Mouse (Mus musculus) retina, embryonic 14.5 days (tissue): ENCODE measurements at regions not wholly inside any gene's neighbourhood (a gene's known extent, or its start where the extent isn't known, plus 50 kb on each side); places are given as distances from the start of the nearest gene placed in this dataset.
A peak's percentile ranks its signal among the peaks of the same experiment; 100 is the strongest.
"Not testable (repeated sequence)": the region's sequence is repeated elsewhere in the genome, so short reads cannot be mapped to it uniquely, and the experiment has no call there.

Experiments
- DNase-seq: peaks from one replicate; pipeline ENCODE4 v3.0.0-alpha.2; 2015; ENCODE audit warnings: low spot score

DNA sequence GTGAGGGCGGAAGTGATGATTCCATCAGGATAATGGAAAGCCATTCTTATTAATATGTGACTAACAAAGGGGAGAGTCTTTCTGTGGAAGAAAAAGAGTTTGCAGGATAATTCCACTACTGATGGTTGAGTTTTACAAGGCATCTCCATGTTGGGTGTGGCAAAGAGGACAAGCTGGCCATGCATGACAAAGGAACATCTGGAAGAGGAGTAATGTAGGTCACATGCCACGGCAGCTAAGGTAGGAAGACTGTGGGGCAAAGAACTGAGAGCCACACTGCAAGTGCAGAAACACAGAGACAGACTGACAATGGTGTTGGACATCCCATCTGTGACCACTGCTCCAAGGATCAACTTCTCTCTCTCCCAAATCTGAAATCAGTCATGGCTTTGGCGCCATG is 196.4 kb upstream of the Gdi2 start:
- DNase-seq = no peak

DNA sequence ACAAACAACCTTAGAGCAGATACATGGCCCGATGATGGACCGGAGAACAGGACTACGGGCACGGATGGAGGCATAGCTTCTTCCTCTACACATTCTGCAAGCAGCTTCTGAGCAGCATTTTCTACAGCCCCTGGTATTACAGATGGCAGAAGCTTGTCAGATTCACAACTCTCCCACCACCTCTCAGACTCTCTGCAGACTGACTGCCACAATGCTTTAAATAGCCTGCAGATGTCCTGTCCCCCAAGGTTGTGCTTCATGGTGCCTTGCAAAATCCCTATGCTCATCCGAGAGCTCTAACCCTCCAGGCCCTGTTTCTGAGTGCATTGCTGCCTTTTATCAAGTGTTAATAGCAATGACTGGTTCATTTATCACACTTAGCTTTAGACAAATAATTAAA is 194.3 kb upstream of the Gdi2 start:
- no peak for DNase-seq

DNA sequence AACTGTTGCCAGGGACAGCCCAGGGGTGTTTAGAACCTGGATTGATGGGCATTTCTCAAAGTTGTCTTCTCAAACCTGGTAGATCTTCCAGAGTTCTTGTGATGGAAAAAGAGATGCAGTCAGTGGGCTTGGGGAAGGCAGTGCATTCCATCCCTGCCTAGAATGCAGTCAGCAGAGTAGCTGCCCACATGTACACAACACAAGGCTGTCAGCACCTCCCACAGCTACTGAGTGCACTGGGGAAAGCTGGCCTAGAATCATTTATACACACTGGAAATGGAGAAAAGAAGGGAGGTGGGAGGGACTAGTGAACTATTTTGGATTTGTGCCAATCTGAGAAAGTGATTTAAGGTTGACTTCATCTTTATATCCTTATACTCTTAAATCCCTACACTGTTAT is 183.0 kb upstream of the Gdi2 start:
- not testable (repeated sequence) for DNase-seq

DNA sequence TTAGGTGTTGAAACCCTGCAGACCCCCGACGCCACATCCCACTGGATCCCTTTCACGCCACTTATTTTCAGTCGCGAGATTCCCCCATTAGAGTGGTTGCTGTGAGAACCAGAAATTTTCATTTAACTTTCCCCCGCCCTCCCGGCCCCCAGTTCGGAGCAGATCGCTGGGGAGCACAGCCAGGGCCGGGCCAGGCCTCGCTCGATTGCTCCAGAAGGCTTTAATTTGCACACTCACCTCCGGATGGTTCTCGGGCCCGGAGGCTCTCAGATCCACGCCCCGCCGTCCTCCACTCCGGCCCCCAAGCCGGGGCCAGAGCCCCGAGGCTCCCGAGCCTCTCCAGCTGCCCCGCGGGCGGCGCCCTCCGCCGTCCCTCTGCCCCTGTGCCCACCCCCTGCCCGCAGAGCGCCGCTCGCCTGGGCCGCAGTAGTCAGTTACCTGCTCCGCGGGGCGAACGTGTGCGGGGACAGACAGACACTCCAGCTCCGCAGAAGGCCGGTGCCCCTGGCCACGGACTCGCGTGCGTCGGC is 179.7 kb upstream of the Gdi2 start:
- DNase-seq = no peak

DNA sequence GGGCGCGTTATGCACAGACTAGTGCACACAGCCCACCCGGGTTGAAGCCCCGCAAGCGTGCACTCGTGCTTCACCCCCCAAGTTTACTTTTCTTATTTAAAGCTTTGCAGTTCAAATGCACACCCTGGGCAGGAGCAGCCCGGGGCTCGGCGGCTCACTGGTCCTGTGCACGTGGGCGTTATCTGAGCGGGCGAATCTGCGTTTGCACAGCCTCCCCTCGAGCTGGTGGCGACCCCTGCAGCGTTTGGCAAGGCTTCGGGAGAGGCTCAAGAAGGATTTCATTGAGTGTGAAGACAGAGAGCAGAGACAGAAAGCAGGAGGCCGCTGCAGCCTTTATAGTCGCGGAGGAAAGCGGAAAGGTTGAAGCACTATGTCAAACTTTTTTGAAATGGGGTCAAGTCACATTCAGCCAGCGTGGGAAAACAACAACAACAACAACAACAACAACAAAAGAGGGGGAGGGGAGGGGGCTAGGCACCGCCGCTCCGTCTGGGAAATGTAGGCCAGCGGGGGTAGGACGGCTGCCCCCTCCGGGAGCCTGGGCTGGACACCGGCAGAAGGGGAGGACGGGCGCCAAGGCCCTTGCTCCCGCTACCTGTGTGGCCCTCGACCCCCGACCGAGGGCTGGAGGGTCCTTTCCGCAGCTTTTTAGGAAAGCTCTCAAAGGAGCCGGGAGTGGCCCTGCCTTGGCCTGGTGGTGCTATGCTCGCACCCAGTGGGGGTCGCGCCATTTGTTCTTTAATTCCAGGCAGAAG is 178.7 kb upstream of the Gdi2 start:
- peak; percentile 9 for DNase-seq

DNA sequence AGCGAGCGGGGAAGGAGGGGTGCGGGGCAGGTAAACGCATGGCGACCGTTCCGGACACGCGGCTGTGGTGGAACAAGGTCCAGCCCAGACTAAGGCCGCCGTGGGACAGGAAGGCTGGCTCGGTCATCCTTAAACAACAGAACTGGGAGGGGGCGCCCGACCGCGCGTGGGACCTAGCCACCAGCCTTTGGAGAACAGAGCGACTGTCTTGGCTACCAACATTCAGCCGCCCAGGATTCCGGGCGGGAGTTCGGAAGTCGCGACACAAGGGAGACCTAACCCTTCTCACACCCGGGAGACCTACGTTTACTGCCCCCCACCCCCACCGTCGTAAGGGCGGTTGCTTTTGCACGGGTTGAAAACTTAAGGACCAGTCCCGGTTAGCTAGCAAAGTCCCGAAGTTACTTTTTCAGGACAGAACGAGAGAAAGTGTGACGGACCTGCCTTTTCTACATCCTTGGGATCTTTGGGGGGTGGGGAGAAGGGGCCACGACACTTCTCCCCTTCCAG is 178.1 kb upstream of the Gdi2 start:
- peak; percentile 5 for DNase-seq

DNA sequence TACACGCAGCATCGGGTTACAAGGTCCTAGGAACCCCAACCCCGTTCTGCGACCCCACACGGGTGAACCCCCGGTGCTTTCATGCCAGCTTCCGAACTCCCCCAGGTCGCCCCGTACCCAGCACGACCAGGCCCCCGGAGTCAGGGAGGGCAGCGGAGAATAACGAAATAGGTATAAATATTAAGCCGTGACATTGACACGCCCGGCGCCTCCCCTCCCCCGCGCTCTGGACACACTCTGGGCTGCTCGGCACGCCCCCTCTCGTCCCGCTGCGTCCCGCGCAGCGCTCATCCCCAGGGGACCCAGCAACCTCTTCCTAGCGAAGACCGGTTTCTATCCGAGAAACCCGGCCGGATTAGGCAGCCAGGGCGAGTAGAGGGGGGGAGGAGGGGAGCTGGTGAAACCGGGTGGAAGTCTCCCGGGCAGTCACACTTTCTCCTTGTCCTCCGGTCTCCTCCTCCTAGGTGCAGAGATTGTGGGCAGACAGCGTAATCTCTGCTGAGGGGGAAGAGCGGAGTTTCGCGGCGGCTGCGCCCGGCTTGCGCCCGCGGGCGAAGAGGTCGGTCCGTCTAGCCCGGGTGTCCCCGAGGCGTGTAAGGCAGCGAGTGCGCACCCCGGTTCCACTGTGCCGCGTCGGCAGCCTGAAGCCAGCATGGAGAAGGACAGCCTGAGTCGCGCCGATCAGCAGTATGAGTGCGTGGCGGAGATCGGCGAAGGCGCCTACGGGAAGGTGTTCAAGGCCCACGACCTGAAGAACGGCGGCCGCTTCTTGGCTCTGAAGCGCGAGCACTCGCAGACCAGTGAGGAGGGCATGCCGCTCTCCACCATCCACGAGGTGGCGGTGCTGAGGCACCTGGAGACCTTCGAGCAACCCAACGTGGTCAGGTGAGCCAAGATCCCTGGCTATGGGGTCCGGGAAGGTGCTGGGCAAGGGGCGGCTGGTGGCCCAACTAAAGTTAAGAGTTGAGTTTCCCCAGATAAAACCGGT is 177.1 kb upstream of the Gdi2 start:
- DNase-seq = peak; percentile 42

DNA sequence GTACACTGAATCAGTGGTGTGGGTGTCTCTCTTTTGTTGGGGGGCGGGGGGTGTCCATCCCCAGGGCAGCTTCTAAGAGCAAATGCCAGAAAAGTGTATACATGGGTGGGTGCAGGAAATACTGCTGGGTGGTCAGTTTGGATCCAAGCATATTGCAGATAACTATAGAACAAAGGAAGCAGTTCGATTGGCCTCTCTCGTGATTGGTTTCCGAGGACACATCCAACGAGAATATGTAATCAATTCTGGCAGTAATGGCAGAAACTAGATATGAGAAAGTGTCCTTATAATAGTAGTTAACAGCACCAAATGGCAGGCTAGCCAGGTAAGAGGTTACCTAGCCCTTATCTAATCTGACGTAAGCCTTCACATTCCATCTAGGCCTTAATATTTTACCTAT is 165.2 kb upstream of the Gdi2 start:
- peak; percentile 22 for DNase-seq

DNA sequence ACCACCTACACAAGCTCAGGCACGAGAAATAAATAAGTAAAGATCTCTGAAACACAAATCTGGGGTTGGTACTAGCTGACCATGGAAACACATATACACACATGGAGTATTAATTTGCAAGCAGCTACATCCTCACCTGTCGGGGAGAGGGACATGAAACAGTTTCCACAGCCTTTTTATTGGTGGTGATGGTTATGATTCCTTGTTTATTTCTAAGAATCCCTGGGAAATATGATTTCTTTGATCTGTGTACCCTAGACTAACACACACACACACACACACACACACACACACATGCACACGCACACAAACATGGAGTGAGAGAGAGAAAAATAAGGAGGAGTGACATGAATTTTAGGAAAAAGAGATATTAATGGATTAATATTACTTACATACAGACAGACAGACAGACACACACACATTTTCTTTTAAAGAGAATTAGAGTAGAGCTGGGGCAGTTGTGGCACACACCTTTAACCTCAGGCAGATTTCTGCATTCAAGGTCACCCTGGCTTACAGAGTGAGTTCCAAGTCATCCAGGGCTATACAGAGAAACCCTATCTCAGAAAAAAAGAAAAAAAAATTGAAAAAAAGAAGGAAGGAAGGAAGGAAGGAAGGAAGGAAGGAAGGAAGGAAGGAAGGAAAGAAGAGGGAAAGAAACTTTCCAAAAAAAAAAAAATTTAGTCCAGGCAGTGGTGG is 164.2 kb upstream of the Gdi2 start:
- DNase-seq = not testable (repeated sequence)

DNA sequence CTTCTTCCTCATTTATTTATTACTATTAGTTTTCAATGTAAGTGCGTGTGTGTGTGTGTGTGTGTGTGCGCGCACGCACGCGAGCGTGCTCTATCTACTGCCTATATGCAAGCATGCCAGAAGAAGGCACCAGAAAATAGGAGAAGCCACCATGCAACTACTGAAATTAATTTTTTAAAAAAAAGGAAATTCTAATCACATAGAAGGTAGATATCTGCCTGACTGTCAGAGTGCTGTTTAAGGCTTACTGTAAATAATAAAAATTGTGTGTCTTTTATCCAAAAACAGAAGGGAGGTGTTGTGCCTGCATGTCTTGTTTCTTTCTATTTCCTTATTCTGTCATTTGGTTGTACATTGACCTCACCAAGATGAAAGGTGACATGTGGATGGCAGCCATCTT is 163.1 kb upstream of the Gdi2 start:
- no peak for DNase-seq

DNA sequence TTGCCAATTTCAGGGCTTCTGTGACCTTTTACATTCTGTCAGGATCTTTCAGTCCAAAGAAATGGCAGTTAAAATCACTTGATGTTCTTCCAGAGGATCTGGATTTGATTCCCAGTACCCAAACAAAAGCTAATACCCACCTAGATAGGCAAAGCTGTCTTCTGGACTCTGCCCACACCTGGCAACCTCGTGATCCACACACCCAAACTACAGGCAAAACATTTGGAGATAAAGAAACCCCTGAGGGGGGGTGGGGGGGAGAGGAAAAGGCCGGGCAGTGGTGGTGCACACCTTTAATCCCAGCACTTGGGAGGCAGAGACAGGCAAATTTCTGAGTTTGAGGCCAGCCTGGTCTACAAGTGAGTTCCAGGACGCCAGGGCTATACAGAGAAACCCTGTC is 160.1 kb upstream of the Gdi2 start:
- DNase-seq = not testable (repeated sequence)

DNA sequence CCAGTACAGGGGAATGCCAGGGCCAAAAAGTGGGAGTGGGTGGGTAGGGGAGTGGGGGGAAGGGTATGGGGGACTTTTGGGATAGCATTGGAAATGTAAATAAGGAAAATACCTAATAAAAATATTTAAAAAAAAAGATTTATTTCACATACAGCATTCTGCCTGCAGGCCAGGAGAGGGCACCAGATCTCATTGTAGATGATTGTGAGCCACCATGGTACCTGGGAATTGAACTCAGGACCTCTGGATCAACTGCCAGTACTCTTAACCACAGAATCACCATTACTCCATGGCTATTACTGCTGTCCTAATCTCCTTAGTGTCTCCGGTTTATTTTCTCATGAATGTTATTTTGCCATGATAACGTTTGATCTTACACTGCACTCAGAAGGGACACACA is 132.1 kb upstream of the Gdi2 start:
- not testable (repeated sequence) for DNase-seq

DNA sequence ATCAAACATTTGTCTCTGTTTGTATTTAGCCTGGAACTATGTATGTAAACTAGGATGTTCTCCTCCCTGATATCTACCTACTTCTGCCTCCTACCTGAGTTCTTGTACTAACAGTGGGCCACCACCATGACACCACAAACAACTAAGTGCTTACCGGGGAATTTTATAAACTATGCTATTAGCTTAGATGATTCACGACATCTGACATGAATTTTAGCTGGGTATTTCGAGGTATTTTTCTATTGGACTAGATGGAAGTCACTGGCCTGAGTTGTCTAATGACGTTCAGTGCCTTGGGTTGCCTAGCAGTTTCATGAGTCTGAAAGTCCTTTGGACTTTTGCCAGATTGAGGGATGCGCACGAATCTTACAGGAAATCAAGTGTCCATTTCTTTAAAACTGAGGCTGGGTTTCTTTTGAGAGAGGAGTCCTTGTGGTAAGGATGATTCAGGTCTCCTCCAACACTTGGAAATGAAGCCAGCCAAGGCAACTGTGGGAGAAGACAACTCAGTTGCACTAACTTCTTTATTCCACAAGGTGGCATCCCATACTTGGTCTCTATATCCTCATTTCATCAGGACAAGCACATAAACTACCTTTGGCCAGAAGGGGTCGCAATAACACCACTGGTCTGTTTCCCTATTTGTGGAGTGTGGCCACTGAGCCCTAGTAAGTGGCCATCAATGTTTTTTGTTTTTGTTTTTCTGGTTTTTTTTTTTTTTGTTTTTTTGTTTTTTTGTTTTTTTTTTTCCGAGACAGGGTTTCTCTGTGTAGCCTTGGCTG is 131.4 kb upstream of the Gdi2 start:
- peak; percentile 63 for DNase-seq

DNA sequence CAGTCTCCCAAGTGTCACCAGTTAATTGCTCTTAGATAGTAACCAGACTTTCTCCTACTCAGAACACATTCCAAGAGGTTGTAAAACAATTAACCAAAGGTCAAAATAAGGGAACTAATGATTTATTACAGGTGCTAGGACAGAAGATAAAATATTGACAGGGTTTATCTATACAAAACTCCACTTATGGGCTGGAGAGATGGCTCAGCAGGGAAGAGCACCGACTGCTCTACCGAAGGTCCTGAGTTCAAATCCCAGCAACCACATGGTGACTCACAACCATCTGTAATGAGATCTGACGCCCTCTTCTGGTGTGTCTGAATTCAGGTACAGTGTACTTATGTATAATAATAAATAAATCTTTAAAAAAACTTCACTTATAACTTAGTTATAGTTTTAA is 127.6 kb upstream of the Gdi2 start:
- DNase-seq = not testable (repeated sequence)

DNA sequence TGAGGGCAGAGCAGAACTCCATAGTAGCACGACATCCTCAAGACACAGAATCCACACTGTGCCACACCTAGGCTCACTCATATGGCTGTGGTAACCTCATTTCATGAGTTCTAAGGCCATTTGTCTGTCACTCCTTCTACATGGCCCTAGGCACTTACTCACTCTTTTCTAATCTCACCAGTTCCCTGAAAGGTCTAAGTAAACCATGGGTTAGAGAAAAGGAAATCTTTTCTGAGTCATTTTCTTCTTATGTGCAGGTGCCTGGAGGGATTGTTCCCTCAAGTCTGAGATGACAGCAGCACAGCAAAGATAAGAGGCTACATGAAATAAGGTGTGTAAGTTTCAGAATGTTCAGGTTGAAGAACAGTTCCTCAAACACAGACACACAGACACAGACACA is 120.8 kb upstream of the Gdi2 start:
- DNase-seq = no peak

DNA sequence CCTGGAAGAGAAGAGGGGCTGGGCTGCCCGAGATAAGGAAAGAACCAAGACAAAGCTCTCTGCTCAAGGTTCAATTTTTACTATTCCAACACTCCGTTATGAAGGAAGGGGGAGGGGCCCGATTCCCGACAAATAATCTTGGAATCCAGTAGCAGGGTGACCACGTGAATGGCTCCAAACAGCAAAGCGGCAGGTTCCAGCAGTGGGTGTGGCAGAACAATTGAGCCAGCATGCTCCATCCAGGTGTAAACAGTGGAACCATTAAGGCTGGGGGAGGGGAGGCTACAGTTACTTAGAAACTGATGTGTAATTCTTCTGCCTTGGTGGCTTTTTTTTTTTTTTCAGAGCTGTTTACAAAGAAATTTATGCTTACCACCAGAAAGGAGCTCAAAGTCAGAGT is 82.5 kb upstream of the Gdi2 start:
- not testable (repeated sequence) for DNase-seq

DNA sequence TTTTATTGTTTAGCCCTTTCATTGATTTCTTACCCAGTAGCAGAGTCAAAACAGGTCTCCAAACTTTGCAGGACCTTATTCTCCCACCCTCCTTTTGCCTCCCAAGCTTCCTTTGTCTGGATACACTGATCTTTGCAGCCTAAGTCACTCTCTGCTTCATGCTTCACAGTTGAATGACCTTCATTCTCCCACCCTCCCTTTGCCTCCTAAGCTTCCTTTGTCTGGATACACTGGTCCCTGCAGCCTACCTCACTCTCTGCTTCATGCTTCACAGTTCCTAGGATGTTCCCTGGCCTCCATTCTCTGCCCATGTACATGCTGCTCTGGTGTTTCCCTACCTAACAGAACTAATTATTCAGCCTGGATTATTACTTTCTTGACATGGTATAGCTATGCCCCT is 61.0 kb upstream of the Gdi2 start:
- DNase-seq = no peak

DNA sequence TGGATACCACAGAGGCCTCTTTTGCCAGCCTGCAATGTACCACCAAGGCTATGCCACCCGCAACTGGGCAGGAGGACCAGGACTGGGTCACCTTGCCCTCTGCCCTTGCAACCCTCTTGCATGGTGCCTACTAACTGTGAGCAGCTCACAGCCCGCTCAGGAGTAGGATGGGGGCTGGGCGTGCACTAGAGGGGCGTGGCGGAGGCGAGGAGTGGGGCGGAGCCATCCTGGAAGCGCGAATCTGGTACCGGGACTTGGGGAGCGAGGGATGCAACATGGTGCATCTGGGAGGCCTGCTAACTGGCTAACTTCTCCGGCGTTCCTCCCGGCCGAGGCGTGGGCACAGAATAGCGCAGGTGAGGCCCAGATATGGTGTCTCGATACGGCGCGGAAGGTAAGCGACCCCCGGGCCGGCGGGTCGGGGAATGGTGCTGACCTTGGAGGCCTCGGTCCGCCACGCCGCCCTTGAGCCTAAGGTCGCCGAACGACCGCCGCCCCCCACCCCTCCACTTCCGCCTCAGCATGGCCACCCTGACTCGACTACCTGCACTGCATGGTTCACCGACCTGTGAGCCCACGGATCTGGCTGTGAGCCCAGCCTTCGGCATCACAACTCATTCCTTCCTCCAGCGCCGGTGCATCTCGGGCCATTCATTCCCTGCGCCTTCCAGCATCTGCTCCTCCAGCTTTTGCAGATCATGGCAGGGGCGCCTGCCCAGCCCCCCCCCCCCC is 59.7 kb upstream of the Gdi2 start:
- peak; percentile 60 for DNase-seq
